Mouse (Mus musculus) spleen, postnatal 0 days (tissue): ENCODE results near the gene Reep3. TPM values are rescaled to one million over a fixed set of nuclear protein-coding genes. Genes with fewer than 3 reads are reported as not detected.

Experiments used
- polyA plus RNA-seq: library from polyadenylated mRNA; unstranded; fragments of >200 nt; fragmentation: Nextera tagmentation; extraction: Ambion mirVana; gene quantifications from 2 replicates; pipeline ENCODE4 v1.2.1, GENCODE M21; 2015

The Reep3 gene
- 13.9 and 16.5 TPM in 2 replicates for polyA plus RNA-seq

DNA sequence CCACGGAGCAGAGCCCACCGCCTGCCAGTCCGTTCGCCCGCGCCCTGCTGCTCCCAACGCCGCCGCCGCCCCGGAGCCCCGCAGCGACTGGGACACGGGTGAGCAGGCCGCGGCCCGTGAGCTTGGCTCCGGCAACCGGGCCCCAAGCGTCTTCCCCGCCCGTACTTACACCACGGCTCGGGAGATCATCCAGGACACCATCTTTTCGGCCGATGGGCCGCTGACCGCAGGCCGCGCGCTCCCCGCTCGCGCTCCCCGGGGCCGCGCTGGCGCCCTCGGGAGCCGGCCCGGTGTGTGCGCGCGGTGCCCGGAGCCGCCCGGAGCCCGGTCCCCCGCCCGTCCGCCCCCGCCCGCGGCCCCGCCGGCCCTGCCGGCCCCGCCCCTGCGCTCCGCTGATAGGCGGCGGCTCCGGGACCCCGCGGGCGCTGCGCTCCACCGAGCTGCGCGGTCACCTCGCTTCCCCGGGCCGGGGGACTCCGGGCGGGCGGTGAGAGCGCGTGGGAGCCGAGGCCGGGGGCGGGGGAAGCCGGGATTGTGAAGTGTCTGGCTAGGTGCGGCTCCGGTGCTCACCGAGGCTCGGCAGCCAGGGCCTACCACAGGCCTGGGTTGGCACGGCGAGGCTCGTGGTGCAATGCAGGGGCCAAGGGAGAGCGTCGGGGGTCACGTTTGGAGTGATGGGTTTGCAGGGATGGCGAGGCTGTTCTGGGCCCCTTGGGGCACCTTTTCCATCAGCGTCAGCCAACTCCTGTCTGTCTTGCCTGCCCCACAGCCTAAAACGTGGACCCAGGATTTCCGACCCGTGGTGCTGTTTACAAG is at the start of gene Reep3:
TSS of gene Reep3 (minus strand) at position 325 of the 816 bp plus-strand sequence.

GRCm38 (mm10) chr10:67095798-67096620 is 736 bp downstream of the Reep3 start, which contains the start of gene Jmjd1c:
Gene Jmjd1c (plus strand): TSS chr10:67096125.

Other genes starting within 250 kb of the Reep3 start
- 34.7 and 37.9 TPM in 2 replicates for gene Jmjd1c, start 820 bp downstream of the Reep3 start, polyA plus RNA-seq
- 26.7 and 27.7 TPM in 2 replicates for gene Nrbf2, start 188.4 kb upstream of the Reep3 start, polyA plus RNA-seq